Mouse (Mus musculus) brain, embryonic 18.5 days (tissue): ENCODE measurements around the gene Nbas.

ENCODE experiments used
- DNase-seq: peaks from one replicate; pipeline ENCODE4 v3.0.0-alpha.2; 2012; ENCODE audit warnings: low read depth, low spot score

The Nbas gene

DNA sequence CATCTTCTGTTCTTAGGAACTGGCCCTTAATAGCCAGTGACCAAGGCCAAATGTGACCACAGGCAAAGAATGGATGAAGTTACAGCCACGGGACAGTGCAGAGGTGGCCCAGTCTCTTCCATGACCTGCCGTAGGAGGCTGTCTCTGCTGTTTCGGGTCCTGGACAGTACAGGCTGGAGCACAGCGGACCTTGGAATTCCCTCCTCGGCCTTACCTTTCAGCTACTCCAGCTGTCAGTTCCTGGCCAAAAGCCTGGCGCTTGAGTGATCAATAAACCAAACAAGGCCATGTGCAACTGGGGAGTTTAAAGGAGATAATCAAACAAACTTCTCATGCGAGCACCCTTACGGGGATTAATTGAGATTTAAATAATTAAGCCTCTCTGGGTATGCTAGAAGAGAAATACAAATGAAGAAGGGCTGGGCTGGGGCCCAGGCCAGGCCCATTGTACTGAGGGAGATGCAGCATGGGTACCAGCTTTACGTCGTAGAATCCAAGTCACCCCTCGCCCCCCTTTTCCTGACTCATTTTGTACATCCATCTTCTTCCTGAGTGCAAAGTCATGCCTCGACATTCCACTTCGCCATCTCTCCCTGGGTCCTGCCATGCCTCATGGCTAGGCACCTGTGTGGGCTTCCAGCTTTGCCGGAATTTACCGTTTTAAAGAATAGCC is 353.4 kb downstream of the Nbas start:
- DNase-seq = no peak

DNA sequence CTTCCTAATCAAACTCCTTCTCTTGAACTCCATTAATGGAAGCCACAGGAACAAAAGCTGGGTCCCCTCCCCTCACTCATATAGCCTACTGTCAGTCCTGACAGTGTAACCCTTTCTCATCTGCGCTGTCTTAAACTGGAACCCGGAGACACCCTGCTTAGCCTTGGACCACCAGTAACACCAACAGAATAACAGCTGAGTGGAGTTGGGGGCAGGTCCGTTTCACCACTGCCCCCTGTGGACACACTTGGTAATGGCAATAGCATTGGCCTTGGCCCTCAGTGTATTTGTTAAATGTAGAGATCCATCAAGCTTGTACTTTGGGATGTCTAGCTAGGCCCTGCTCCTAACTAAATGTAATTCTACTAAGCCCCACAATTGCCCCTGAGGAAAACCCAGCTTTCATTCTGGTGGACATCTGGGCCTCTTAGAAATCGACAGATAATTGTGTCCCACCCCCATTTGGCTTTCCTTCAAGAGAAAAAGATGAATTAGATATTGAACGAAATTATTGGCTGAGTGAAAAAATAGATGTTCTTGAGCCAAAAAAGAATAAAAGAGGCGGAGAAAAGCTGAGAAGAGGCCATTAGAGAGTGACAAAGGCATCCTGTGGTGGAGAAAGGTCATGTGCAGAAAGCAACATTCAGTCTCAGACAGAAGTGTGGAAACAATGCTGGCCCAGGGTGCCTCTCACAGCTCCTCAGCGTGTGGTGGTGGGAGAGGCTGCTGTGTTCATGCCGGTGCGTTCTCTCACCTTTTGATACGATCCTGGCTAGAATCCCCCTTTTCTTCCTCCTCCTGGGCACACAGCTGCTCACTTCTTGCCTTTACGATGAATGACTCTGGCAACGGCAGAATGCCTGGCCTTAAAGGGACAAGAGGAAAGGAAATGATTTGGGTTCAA is 358.1 kb downstream of the Nbas start:
- DNase-seq = no peak
